Mouse (Mus musculus) erythroblast, adult 5-6 weeks (primary cell): ENCODE measurements around the gene Rpn2. TPM values are rescaled to one million over a fixed set of nuclear protein-coding genes. Genes with fewer than 3 reads are reported as not detected.

Experiments
- ATAC-seq: replicated peaks from 2 replicates; pipeline ENCODE4 v1.8.0; 2016; ENCODE audit warnings: moderate number of reproducible peaks, mild to moderate bottlenecking, moderate TSS enrichment, inconsistent platforms; ENCODE audit not compliant: poor library complexity, low FRiP score, severe bottlenecking
- total RNA-seq, 2 experiments: library from RNA; stranded (forward) in 1 of 2; stranded (reverse) in 1 of 2; fragments of 150-400 nt in 1 of 2; fragments of 200-764, 138-1000 nt in 1 of 2; gene quantifications; 2 replicates each; pipeline versions ENCODE4 v1.2.3 to v1.2.4; 2015 to 2017; ENCODE audit warnings: low replicate concordance in 2 of 2

Gene Rpn2
- total RNA-seq (2015; ENCODE audit: low replicate concordance) (55.4 and 67.8 TPM in 2 replicates), total RNA-seq (2017; ENCODE audit: low replicate concordance) (51.6 and 53.3 TPM in 2 replicates)

GRCm38 (mm10) chr2:157278717-157279415, at the start of gene Rpn2:
Gene Rpn2, plus strand, starts transcription at chr2:157279017.
- ATAC-seq, result peak; percentile 98

GRCm38 (mm10) chr2:157235946-157236345, 42.9 kb upstream of the Rpn2 start:
- ATAC-seq, result no peak

- no peak for ATAC-seq
Observed at GRCm38 (mm10) chr2:157245001-157245400, 33.8 kb upstream of the Rpn2 start.

GRCm38 (mm10) chr2:157245603-157246002, 33.2 kb upstream of the Rpn2 start:
- no peak for ATAC-seq

GRCm38 (mm10) chr2:157248111-157248510, 30.7 kb upstream of the Rpn2 start:
- no peak for ATAC-seq

GRCm38 (mm10) chr2:157259720-157260119, 19.1 kb upstream of the Rpn2 start:
- ATAC-seq, result peak; percentile 81

GRCm38 (mm10) chr2:157261930-157262329, 16.9 kb upstream of the Rpn2 start:
- ATAC-seq, result no peak

GRCm38 (mm10) chr2:157262506-157262905, 16.3 kb upstream of the Rpn2 start:
- no peak for ATAC-seq

GRCm38 (mm10) chr2:157263101-157263500, 15.7 kb upstream of the Rpn2 start:
- ATAC-seq, result no peak

- no peak for ATAC-seq
Observed at GRCm38 (mm10) chr2:157263832-157264231, 15.0 kb upstream of the Rpn2 start.

- ATAC-seq, result peak; percentile 31; the same call in 1 of the 2 replicates
Observed at GRCm38 (mm10) chr2:157279416-157279800, 591 bp downstream of the Rpn2 start, which contains the start of gene Mroh8. Gene Mroh8, minus strand, starts transcription at chr2:157279549.

GRCm38 (mm10) chr2:157283321-157283720, 4.5 kb downstream of the Rpn2 start:
- ATAC-seq, result no peak

- peak; percentile 76 for ATAC-seq
Observed at GRCm38 (mm10) chr2:157287542-157287941, 8.7 kb downstream of the Rpn2 start.

- ATAC-seq, result peak; percentile 38; the same call in 1 of the 2 replicates
Observed at GRCm38 (mm10) chr2:157288996-157289395, 10.2 kb downstream of the Rpn2 start.

GRCm38 (mm10) chr2:157292093-157292492, 13.3 kb downstream of the Rpn2 start:
- 0 out of 2 replicates have a peak, but pooled peaks have one; percentile 57 for ATAC-seq

- no peak for ATAC-seq
Observed at GRCm38 (mm10) chr2:157296105-157296689, 17.4 kb downstream of the Rpn2 start.

- no peak for ATAC-seq
Observed at GRCm38 (mm10) chr2:157300051-157300450, 21.2 kb downstream of the Rpn2 start.

GRCm38 (mm10) chr2:157303096-157303495, 24.3 kb downstream of the Rpn2 start:
- ATAC-seq, result no peak

- no peak for ATAC-seq
Observed at GRCm38 (mm10) chr2:157306091-157307032, 27.5 kb downstream of the Rpn2 start.

- no peak for ATAC-seq
Observed at GRCm38 (mm10) chr2:157307715-157308265, 29.0 kb downstream of the Rpn2 start.
